Mouse (Mus musculus) myocyte (in vitro differentiated cells): Measurements from ENCODE around the gene Ptpn1. TPM values are rescaled to one million over a fixed set of nuclear protein-coding genes. Genes with fewer than 3 reads are reported as not detected.

Experiments used
- H3K27me3 ChIP-seq: one replicate; pipeline ENCODE4 v1.6.1; 2011; ENCODE audit not compliant: control insufficient read depth, insufficient read depth, insufficient read length
- H3K36me3 ChIP-seq: one replicate; pipeline ENCODE4 v1.6.1; 2011; ENCODE audit not compliant: control insufficient read depth, insufficient read depth
- H3K4me2 ChIP-seq: one replicate; pipeline ENCODE4 v1.6.1; 2011; ENCODE audit warnings: low read depth, control low read depth
- H3K4me3 ChIP-seq: one replicate; pipeline ENCODE4 v1.5.1; 2011; ENCODE audit warnings: mild to moderate bottlenecking, control low read depth, moderate library complexity
- H3K79me2 ChIP-seq: one replicate; pipeline ENCODE4 v1.6.1; 2011; ENCODE audit not compliant: control insufficient read depth, insufficient read depth
- H3ac ChIP-seq: one replicate; pipeline ENCODE4 v1.6.1; 2011; ENCODE audit not compliant: control insufficient read depth, insufficient read length
- CEBPB ChIP-seq: IDR thresholded peaks from 2 replicates; pipeline ENCODE4 v1.6.1; 2011; ENCODE audit warnings: mild to moderate bottlenecking, moderate library complexity; ENCODE audit not compliant: poor library complexity, insufficient read depth, severe bottlenecking
- E2F4 ChIP-seq: IDR thresholded peaks from one replicate; pipeline ENCODE4 v1.6.1; 2011; ENCODE audit warnings: mild to moderate bottlenecking, control low read depth, moderate library complexity; ENCODE audit not compliant: insufficient read depth
- MAX ChIP-seq: IDR thresholded peaks from one replicate; pipeline ENCODE4 v1.6.1; 2011; ENCODE audit warnings: low read depth, mild to moderate bottlenecking, control low read depth
- MYOD1 ChIP-seq, 3 experiments: IDR thresholded peaks; one replicate each; pipeline ENCODE4 v1.6.1; 2011; ENCODE audit warnings: control low read depth in 2 of 3, low read depth in 2 of 3, mild to moderate bottlenecking in 2 of 3, moderate library complexity in 1 of 3; ENCODE audit not compliant: insufficient read length in 2 of 3, control insufficient read depth in 1 of 3
- MYOG ChIP-seq, 3 experiments: IDR thresholded peaks; one replicate each; pipeline ENCODE4 v1.6.1; 2011; ENCODE audit warnings: control low read depth in 2 of 3, low read depth in 2 of 3, mild to moderate bottlenecking in 2 of 3; ENCODE audit not compliant: insufficient read length in 2 of 3, control insufficient read depth in 1 of 3, insufficient read depth in 1 of 3
- POLR2A ChIP-seq: IDR thresholded peaks from one replicate; pipeline ENCODE4 v1.6.1; 2011; ENCODE audit warnings: low read depth, mild to moderate bottlenecking, control low read depth, moderate library complexity; ENCODE audit not compliant: insufficient read length
- POLR2AphosphoS2 ChIP-seq: IDR thresholded peaks from one replicate; pipeline ENCODE4 v1.6.1; 2011; ENCODE audit warnings: low read depth, control low read depth; ENCODE audit not compliant: insufficient read length
- REST ChIP-seq: IDR thresholded peaks from one replicate; pipeline ENCODE4 v1.6.1; 2011; ENCODE audit warnings: mild to moderate bottlenecking, control low read depth, moderate library complexity; ENCODE audit not compliant: insufficient read depth, insufficient read length
- SRF ChIP-seq: IDR thresholded peaks from one replicate; pipeline ENCODE4 v1.6.1; 2011; ENCODE audit warnings: low read depth; ENCODE audit not compliant: control insufficient read depth, insufficient read length
- TCF12 ChIP-seq: IDR thresholded peaks from one replicate; pipeline ENCODE4 v1.6.1; 2011; ENCODE audit warnings: mild to moderate bottlenecking, control low read depth; ENCODE audit not compliant: poor library complexity, insufficient read depth, severe bottlenecking
- TCF3 ChIP-seq: IDR thresholded peaks from one replicate; pipeline ENCODE4 v1.6.1; 2011; ENCODE audit warnings: low read depth, control low read depth; ENCODE audit not compliant: insufficient read length
- USF1 ChIP-seq: IDR thresholded peaks from one replicate; pipeline ENCODE4 v1.6.1; 2011; ENCODE audit warnings: low read depth, mild to moderate bottlenecking, control low read depth, moderate library complexity
- polyA plus RNA-seq: library from polyadenylated mRNA; unstranded; fragments of >200 nt; fragmentation: generic; extraction: Trizol; gene quantifications from one replicate; pipeline ENCODE4 v1.2.1, GENCODE M21; 2012; ENCODE audit warnings: missing spikeins

Ptpn1 gene
- polyA plus RNA-seq, 1 experiment, result 45.0 TPM

DNA sequence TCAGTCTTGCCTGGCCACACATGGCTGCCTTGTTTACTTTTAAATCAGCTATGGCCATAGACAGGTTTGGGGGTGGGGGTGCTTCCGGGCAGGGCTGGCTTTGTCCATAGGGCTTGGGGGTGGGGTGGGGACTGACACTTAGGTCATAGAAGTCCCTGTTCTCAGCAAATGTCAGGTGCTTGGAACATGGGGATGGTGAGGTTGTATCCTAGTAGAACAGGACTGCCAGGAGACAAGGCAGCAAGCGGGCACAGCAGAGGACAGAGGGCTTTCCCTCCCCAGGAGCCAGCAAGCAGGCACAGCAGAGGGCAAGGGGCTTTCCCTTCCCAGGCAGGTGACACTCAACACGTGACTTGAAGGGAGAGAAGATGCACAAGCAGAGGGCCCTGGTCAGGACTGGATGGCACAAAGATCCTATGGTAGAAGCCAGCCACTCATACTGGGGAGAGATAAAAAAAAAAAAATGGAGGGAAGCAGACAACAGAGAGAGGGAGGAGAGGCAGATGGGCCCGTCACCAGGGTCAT lies 3.8 kb upstream of the Ptpn1 start:
- no peak for TF ChIP-seq REST
- H3K27me3 ChIP-seq, result no peaks in the 10 kb centered on the region

DNA sequence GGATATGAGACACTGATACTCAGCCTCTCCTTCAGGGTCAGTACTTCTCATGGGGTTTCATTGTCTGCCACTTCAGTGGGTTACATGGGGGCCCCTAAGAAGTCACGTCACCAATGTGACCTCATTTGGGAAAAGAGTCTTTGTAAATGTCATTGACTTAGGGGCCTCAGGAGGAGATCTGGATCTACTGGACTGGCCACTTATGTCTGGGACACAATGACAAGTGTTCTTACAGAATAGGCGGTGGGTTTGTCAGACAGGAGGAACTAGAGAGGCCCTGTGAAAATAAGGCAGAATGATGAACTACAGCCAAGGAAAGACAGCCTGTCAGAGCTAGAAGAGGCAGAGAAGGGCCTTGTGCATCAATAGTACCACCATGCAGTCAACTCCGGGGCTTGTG lies 2.9 kb upstream of the Ptpn1 start:
- H3K36me3 ChIP-seq, result no peaks in the 10 kb centered on the region
- no peaks in the 10 kb centered on the region for H3K27me3 ChIP-seq
- peaks cover 15% of the 10 kb centered on the region for H3K79me2 ChIP-seq
- no peak overlapping the region for H3K4me3 ChIP-seq
- no peak overlapping the region for H3K4me2 ChIP-seq
- TF ChIP-seq USF1 (no peak), POLR2A (no peak), REST (no peak), MYOG (IDR thresholded peaks at IDR 0.05; ENCODE audit: control insufficient read depth in 1 of 3, insufficient read depth in 1 of 3, insufficient read length in 2 of 3, low read depth in 2 of 3) (no peak), TCF3 (no peak), MYOD1 (IDR thresholded peaks at IDR 0.05; ENCODE audit: control insufficient read depth in 1 of 3, insufficient read length in 2 of 3, low read depth in 2 of 3) (no peak), MAX (no peak), SRF (no peak), E2F4 (no peak), POLR2AphosphoS2 (no peak), TCF12 (no peak), CEBPB (no peak)
- no peak overlapping the region for H3ac ChIP-seq

More for the DNA sequence above, 3.8 kb upstream of the Ptpn1 start:
- Histone ChIP-seq H3ac (no peak overlapping the region), H3K4me3 (no peak overlapping the region), H3K36me3 (no peaks in the 10 kb centered on the region), H3K4me2 (no peak overlapping the region), H3K79me2 (peaks cover 6% of the 10 kb centered on the region)

DNA sequence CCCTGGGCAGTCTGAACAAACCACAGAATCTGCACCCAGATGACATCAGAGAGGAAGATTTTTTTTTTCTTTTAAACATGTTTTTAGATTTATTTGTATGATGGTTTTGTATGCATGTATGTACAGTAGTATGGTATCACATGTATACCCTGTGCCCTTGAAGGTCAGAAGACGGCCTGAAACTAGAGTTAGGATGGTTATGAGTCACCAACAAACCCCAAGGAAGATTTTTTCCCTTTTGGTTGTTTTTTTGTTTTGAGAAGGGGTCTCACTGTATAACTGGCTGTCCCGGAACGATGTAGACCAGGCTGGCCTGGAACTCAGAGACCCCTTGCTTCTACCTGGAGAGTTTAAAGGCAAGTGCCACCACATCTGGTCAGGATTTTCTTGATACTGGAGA lies 882 bp upstream of the Ptpn1 start:
- no peaks in the 10 kb centered on the region for H3K36me3 ChIP-seq
- no peak for TF ChIP-seq TCF3
- no peak for TF ChIP-seq REST
- no peak for TF ChIP-seq MYOG (IDR thresholded peaks at IDR 0.05; ENCODE audit: control insufficient read depth in 1 of 3, insufficient read depth in 1 of 3, insufficient read length in 2 of 3, low read depth in 2 of 3)
- TF ChIP-seq POLR2AphosphoS2, result no peak
- TF ChIP-seq POLR2A, result no peak
- TF ChIP-seq CEBPB, result no peak
- no peak for TF ChIP-seq SRF
- no peak for TF ChIP-seq MAX
- no peak for TF ChIP-seq USF1
- TF ChIP-seq E2F4, result no peak
- peak overlapping the region; percentile 86 for H3K4me2 ChIP-seq
- no peaks in the 10 kb centered on the region for H3K27me3 ChIP-seq
- peak overlapping the region; percentile 81 for H3K4me3 ChIP-seq
- no peak overlapping the region for H3ac ChIP-seq
- H3K79me2 ChIP-seq, result peaks cover 35% of the 10 kb centered on the region

DNA sequence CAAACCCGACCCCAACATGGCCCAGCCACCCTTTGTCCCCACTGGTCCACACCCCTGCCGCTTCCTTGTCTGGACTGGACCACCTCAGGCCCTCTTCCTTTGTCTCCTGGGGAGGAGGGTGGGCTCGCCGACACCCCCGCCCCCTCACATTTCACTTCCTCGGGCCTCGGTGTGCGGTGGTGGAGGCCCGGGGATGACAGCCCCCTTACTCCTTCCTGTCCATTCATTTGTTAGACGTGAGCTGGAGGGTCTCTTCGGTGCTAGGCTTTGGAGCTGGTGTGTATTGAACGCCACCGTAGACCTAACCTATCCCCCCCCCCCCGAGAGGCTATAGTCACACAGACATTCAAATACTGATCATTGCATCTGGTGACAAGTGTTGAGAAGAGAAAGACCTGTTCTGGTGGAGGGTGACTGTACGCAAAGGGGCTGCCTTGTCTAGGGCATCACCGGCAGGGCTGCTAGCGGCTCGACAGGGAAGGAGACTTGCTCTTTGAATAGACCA lies 922 bp downstream of the Ptpn1 start:
- H3K4me2 ChIP-seq, result peak overlapping the region; percentile 98
- TF ChIP-seq MAX (no peak), MYOD1 (IDR thresholded peaks at IDR 0.05; ENCODE audit: control insufficient read depth in 1 of 3, insufficient read length in 2 of 3, low read depth in 2 of 3) (no peak), E2F4 (no peak)

DNA sequence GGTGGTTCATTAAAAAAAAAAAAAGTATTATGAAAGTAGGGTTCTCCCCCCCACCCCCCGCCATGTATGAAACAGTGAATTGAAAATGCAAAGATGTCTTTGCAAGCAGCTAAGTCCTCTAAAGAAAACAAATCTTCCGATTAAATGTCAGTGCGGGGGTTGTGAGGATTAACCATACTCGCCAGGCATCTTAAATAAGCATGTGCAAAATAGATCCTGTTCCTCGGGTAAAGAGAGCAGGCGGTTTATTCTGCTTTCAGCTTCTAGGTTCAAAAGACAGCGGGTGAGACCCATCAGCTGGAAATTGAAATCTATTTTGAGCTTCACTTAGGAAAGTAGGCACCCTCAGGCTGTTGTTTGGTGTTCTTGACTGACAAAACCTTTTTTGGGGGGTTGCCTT lies 1.5 kb downstream of the Ptpn1 start:
- TF ChIP-seq POLR2A (no peak), SRF (no peak), MAX (no peak), CEBPB (no peak), MYOG (IDR thresholded peaks at IDR 0.05; ENCODE audit: control insufficient read depth in 1 of 3, insufficient read depth in 1 of 3, insufficient read length in 2 of 3, low read depth in 2 of 3) (no peak), MYOD1 (IDR thresholded peaks at IDR 0.05; ENCODE audit: control insufficient read depth in 1 of 3, insufficient read length in 2 of 3, low read depth in 2 of 3) (no peak)
- Histone ChIP-seq H3K27me3 (no peaks in the 10 kb centered on the region), H3ac (peak overlapping the region; percentile 75), H3K4me2 (peak overlapping the region; percentile 98), H3K4me3 (peak overlapping the region; percentile 81), H3K79me2 (peaks cover 59% of the 10 kb centered on the region), H3K36me3 (no peaks in the 10 kb centered on the region)

More for the DNA sequence above, 922 bp downstream of the Ptpn1 start:
- peaks cover 53% of the 10 kb centered on the region for H3K79me2 ChIP-seq
- no peaks in the 10 kb centered on the region for H3K27me3 ChIP-seq
- H3K4me3 ChIP-seq, result peak overlapping the region; percentile 81
- no peaks in the 10 kb centered on the region for H3K36me3 ChIP-seq
- H3ac ChIP-seq, result peak overlapping the region; percentile 75

DNA sequence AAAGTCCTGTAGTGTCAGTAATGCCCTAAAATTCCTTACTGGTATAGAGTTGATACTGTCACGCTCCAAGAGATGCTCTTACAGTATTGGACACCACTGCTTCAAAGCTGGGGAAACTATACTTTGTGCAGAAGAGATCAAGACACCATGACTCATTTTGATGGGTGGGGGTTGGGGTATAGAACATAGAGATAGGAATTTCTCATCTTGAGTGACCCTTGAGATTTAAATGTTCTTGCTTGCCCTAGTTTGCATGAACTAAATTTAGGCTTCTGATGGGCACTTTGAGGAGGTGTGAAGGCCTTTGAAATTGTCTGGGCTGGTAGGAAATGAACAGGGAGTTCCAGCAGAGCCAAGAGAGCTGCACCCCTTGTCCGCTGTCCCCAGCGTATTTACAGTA lies 4.1 kb downstream of the Ptpn1 start:
- H3K36me3 ChIP-seq, result no peaks in the 10 kb centered on the region
- no peak overlapping the region for H3ac ChIP-seq
- H3K4me3 ChIP-seq, result no peak overlapping the region
- TF ChIP-seq POLR2A (no peak), MAX (no peak), POLR2AphosphoS2 (no peak), USF1 (no peak), MYOG (IDR thresholded peaks at IDR 0.05; ENCODE audit: control insufficient read depth in 1 of 3, insufficient read depth in 1 of 3, insufficient read length in 2 of 3, low read depth in 2 of 3) (no peak), SRF (no peak), TCF3 (no peak), CEBPB (no peak), E2F4 (no peak), MYOD1 (IDR thresholded peaks at IDR 0.05; ENCODE audit: control insufficient read depth in 1 of 3, insufficient read length in 2 of 3, low read depth in 2 of 3) (no peak), TCF12 (no peak), REST (no peak)
- no peaks in the 10 kb centered on the region for H3K27me3 ChIP-seq
- H3K4me2 ChIP-seq, result no peak overlapping the region
- peaks cover 85% of the 10 kb centered on the region for H3K79me2 ChIP-seq
